Mouse (Mus musculus): ENCODE measurements at regions not wholly inside any gene's neighbourhood (a gene's known extent, or its start where the extent isn't known, plus 50 kb on each side); places are given as distances from the start of the nearest gene placed in this dataset.

GRCm38 (mm10) chr8:8102010-8102727 lies 558.9 kb downstream of the Efnb2 start:
- Histone ChIP-seq H3K4me3 (ENCODE audit: insufficient read depth in 1 of 2, low read depth in 2 of 2, low read length in 2 of 2) (no peak overlapping the region), H3K9ac (replicated peaks) (no peak overlapping the region), H3K27ac (no peak overlapping the region), H3K4me2 (ENCODE audit: low read depth) (no peak overlapping the region), H3K27me3 (ENCODE audit: control insufficient read depth, insufficient read depth, low read length) (no peaks in the 10 kb centered on the region), H3K9me3 (ENCODE audit: control insufficient read depth, low read length) (no peaks in the 10 kb centered on the region), H3K4me1 (replicated peaks; ENCODE audit: control insufficient read depth in 2 of 2, insufficient read depth in 2 of 2, low read length in 1 of 2) (no peaks in the 10 kb centered on the region), H3K36me3 (replicated peaks; ENCODE audit: control insufficient read depth, insufficient read depth, low read depth) (no peaks in the 10 kb centered on the region)
- 56% methylated on average over 6 of the region's 6 CpGs for WGBS (ENCODE audit: insufficient replicate concordance)
- TF ChIP-seq CTCF (IDR thresholded peaks at IDR 0.05; ENCODE audit: low read depth), result no peak
- no peak for TF ChIP-seq EP300 (IDR thresholded peaks at IDR 0.05; ENCODE audit: low read depth)
- no peak for ATAC-seq (ENCODE audit: insufficient read depth)
- DNase-seq (ENCODE audit: low read depth in 3 of 3, low spot score in 3 of 3), result no peak

GRCm38 (mm10) chr8:8092551-8092950 lies 568.5 kb downstream of the Efnb2 start:
- H3K36me3 ChIP-seq (replicated peaks; ENCODE audit: control insufficient read depth, insufficient read depth, low read depth), result no peaks in the 10 kb centered on the region
- H3K9me3 ChIP-seq (ENCODE audit: control insufficient read depth, low read length), result no peaks in the 10 kb centered on the region
- no peak for TF ChIP-seq EP300 (IDR thresholded peaks at IDR 0.05; ENCODE audit: low read depth)
- TF ChIP-seq CTCF (IDR thresholded peaks at IDR 0.05; ENCODE audit: low read depth), result no peak
- H3K4me2 ChIP-seq (ENCODE audit: low read depth), result no peak overlapping the region
- no peaks in the 10 kb centered on the region for H3K4me1 ChIP-seq (replicated peaks; ENCODE audit: control insufficient read depth in 2 of 2, insufficient read depth in 2 of 2, low read length in 1 of 2)
- no peak overlapping the region for H3K4me3 ChIP-seq (ENCODE audit: insufficient read depth in 1 of 2, low read depth in 2 of 2, low read length in 2 of 2)
- no peak for ATAC-seq (ENCODE audit: insufficient read depth)
- H3K27ac ChIP-seq, result no peak overlapping the region
- H3K9ac ChIP-seq (replicated peaks), result no peak overlapping the region
- no peaks in the 10 kb centered on the region for H3K27me3 ChIP-seq (ENCODE audit: control insufficient read depth, insufficient read depth, low read length)
- DNase-seq (ENCODE audit: low read depth in 3 of 3, low spot score in 3 of 3), result no peak

DNA sequence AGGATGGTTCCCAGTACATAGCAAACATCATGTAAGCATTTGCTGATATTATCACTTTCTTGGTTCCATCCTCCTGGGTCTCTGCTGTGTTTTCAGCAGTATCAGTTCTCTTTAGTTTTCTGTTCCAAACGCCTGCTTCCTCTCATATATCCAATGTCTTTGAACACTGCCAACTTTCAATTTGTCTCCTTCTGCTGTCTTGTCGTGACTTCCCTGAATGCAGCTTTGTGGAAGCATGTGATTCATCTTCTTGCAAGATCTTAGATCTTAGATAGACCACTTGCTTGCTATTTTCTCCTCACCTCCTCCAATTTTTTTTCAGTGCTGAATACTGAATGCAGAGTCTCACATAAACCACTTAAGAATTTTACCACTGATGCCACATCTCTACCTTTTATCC lies 576.4 kb downstream of the Efnb2 start:
- WGBS (ENCODE audit: insufficient replicate concordance), result 29% methylated on average over 2 of the region's 2 CpGs
- no peak overlapping the region for H3K4me2 ChIP-seq (ENCODE audit: low read depth)
- DNase-seq (ENCODE audit: low read depth in 3 of 3, low spot score in 3 of 3) (no peak), ATAC-seq (ENCODE audit: insufficient read depth) (no peak)
- no peaks in the 10 kb centered on the region for H3K27me3 ChIP-seq (ENCODE audit: control insufficient read depth, insufficient read depth, low read length)
- no peaks in the 10 kb centered on the region for H3K36me3 ChIP-seq (replicated peaks; ENCODE audit: control insufficient read depth, insufficient read depth, low read depth)
- no peaks in the 10 kb centered on the region for H3K9me3 ChIP-seq (ENCODE audit: control insufficient read depth, low read length)
- no peak for TF ChIP-seq CTCF (IDR thresholded peaks at IDR 0.05; ENCODE audit: low read depth)
- no peak for TF ChIP-seq EP300 (IDR thresholded peaks at IDR 0.05; ENCODE audit: low read depth)
- no peaks in the 10 kb centered on the region for H3K4me1 ChIP-seq (replicated peaks; ENCODE audit: control insufficient read depth in 2 of 2, insufficient read depth in 2 of 2, low read length in 1 of 2)
- H3K27ac ChIP-seq, result no peak overlapping the region
- no peak overlapping the region for H3K4me3 ChIP-seq (ENCODE audit: insufficient read depth in 1 of 2, low read depth in 2 of 2, low read length in 2 of 2)
- H3K9ac ChIP-seq (replicated peaks), result no peak overlapping the region

DNA sequence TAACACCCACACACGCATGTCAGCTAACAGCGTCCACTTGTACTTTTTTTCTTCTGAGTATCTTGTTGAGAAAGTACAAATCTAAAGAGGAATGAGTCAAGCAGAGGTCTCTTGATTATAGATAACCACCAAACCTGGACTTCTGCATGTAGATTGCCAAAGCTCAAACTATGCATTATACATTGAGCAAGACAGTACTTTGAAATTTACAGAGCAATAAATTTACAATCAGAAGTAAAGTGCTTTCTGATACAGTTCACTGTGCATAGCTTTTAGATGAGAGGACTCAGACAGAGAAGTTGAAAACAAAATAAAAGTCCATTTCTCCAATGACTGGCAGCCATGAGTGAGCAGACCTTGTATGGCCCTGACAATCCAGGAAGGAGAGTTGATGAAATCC lies 597.0 kb downstream of the Efnb2 start:
- WGBS (ENCODE audit: insufficient replicate concordance), result 63% methylated on average over 2 of the region's 2 CpGs
- no peaks in the 10 kb centered on the region for H3K9me3 ChIP-seq (ENCODE audit: control insufficient read depth, low read length)
- no peak for ATAC-seq (ENCODE audit: insufficient read depth)

DNA sequence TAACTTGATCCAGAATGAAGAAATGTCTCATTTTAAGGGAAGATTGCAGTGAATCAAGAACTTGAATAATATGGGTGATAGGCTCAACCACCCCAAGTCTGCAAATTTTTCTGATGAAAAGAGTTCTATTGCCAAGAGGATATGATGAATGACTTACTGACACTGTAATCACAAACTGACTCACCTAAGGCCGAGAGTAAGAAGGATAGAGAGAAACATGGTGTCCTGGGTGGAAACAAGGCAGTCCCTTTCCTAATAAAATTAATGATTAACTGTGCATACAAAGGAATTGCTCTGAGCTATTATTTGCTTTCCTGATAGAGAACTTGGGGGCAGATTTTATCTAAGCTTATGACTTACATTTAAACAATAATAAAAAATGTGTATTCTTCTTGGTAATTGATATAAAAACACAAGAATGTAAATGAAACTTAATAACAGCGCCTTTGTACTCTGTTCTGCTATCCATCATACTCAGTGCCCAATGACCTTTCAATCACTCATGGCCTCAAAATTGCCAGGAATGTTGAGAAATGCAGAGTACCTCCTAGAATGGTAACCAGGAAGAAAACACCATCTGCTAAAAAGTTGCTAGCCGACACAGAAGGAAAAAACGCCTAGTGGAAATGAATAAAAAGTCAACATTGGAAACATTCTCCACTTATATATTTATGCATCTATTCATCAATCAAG lies 606.7 kb downstream of the Efnb2 start:
- 47% methylated on average over 4 of the region's 4 CpGs for WGBS (ENCODE audit: insufficient replicate concordance)
- H3K27ac ChIP-seq, result no peak overlapping the region
- ATAC-seq (ENCODE audit: insufficient read depth), result no peak

More for the DNA sequence above, 597.0 kb downstream of the Efnb2 start:
- no peak overlapping the region for H3K4me3 ChIP-seq (ENCODE audit: insufficient read depth in 1 of 2, low read depth in 2 of 2, low read length in 2 of 2)
- H3K4me2 ChIP-seq (ENCODE audit: low read depth), result no peak overlapping the region
- no peak overlapping the region for H3K9ac ChIP-seq (replicated peaks)
- no peaks in the 10 kb centered on the region for H3K36me3 ChIP-seq (replicated peaks; ENCODE audit: control insufficient read depth, insufficient read depth, low read depth)
- H3K27ac ChIP-seq, result no peak overlapping the region
- H3K27me3 ChIP-seq (ENCODE audit: control insufficient read depth, insufficient read depth, low read length), result no peaks in the 10 kb centered on the region
- TF ChIP-seq CTCF (IDR thresholded peaks at IDR 0.05; ENCODE audit: low read depth), result no peak
- no peak for TF ChIP-seq EP300 (IDR thresholded peaks at IDR 0.05; ENCODE audit: low read depth)
- no peaks in the 10 kb centered on the region for H3K4me1 ChIP-seq (replicated peaks; ENCODE audit: control insufficient read depth in 2 of 2, insufficient read depth in 2 of 2, low read length in 1 of 2)
- DNase-seq (ENCODE audit: low read depth in 3 of 3, low spot score in 3 of 3), result no peak

More for the DNA sequence above, 606.7 kb downstream of the Efnb2 start:
- H3K36me3 ChIP-seq (replicated peaks; ENCODE audit: control insufficient read depth, insufficient read depth, low read depth), result no peaks in the 10 kb centered on the region
- DNase-seq (ENCODE audit: low read depth in 3 of 3, low spot score in 3 of 3), result no peak
- H3K27me3 ChIP-seq (ENCODE audit: control insufficient read depth, insufficient read depth, low read length), result no peaks in the 10 kb centered on the region
- no peak overlapping the region for H3K4me3 ChIP-seq (ENCODE audit: insufficient read depth in 1 of 2, low read depth in 2 of 2, low read length in 2 of 2)
- no peak overlapping the region for H3K4me2 ChIP-seq (ENCODE audit: low read depth)
- no peaks in the 10 kb centered on the region for H3K4me1 ChIP-seq (replicated peaks; ENCODE audit: control insufficient read depth in 2 of 2, insufficient read depth in 2 of 2, low read length in 1 of 2)
- no peak for TF ChIP-seq CTCF (IDR thresholded peaks at IDR 0.05; ENCODE audit: low read depth)
- no peak for TF ChIP-seq EP300 (IDR thresholded peaks at IDR 0.05; ENCODE audit: low read depth)
- no peaks in the 10 kb centered on the region for H3K9me3 ChIP-seq (ENCODE audit: control insufficient read depth, low read length)
- no peak overlapping the region for H3K9ac ChIP-seq (replicated peaks)

Measured in liver, embryonic 14.5 days (tissue).